Mouse (Mus musculus) adrenal gland, adult 8-10 months (tissue): Measurements from ENCODE around the gene Sirt6. TPM values are rescaled to one million over a fixed set of nuclear protein-coding genes. Genes with fewer than 3 reads are reported as not detected.

Experiments
- DNase-seq: peaks from one replicate; pipeline ENCODE4 v3.0.0; 2022
- total RNA-seq, 4 experiments: library from RNA; stranded (reverse); gene quantifications; 2 replicates each; pipeline ENCODE4 v1.2.4; 2022

Gene Sirt6
- total RNA-seq, 4 experiments from 2014 or later, result 14.7 to 34.5 (median 26.5) TPM

DNA sequence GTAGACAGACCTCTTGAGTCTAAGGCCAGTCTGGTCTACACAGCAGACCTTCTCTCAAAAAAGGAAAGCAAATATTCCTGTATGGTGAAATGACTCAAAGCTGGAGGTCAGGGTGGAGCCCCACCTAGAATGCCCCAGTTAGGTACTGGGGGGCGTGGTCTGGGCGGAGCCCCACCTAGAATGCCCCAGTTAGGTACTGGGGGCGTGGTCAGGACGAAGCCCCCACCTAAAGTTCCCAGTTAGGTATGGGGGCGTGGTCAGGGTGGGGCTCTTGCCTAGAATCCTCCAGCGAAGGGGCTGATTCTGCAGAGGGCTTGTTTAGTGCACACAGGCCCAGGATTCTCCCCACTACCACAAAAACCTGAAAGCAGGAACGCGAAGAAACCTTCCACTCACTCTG lies 4.2 kb downstream of the Sirt6 start:
- DNase-seq, result no peak

DNA sequence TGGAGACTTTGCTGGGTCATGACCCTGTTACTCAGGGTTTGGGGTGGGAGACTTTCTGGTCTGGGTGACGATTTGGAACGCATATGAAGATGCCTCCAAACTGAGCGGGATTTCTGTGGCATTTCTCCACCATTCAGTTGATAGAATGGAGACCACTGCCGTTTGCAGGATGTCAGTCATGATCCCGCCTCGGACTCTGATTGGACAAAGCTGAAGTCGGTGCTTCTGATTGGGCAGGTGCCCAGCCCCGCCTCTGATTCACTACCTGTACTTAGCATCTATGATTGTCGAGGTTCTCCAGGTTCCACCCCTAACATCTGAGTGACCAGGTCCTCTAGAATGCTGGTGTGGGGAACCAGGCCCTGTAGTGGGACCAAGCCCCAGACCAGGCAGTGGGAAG lies 6.8 kb downstream of the Sirt6 start:
- no peak for DNase-seq

DNA sequence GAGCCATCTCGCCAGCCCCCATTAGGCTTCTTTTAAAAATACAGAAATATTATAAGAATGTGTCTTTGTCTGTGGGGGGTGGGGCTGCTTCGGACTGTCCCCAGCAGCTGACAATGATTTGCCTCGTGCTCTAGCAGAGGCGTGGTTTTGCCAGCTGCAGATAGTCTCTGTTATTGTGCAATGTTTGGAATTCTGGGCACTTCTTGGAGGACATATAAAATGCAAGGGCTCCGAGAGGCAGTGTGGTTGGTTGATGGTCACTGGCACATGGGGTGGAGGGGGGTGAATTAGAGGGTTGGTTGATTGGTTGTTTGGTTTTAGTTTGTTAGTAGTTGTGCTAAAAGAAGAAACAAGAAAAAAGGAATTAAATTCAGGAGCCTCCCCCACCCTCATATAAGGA lies 7.6 kb downstream of the Sirt6 start:
- DNase-seq, result no peak

DNA sequence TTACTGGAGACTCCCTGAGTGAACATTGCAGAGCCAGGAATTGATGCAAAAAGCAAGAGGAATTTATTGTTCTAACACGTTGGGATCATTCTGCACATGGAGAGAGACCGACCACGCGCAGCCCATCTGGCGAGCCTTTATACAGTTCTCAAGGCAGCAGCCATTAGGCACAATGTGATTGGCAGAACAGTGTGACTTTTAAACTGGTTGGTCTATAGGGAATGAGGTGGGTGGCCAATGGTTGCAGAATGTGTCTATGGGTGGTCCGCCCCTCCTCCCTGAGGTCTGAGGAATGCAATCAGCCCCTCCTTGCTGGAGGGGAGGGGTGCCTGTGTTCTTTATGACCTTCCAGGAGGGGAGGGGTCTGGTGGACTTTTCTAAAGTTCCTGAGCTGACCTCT lies 12.1 kb downstream of the Sirt6 start:
- no peak for DNase-seq

DNA sequence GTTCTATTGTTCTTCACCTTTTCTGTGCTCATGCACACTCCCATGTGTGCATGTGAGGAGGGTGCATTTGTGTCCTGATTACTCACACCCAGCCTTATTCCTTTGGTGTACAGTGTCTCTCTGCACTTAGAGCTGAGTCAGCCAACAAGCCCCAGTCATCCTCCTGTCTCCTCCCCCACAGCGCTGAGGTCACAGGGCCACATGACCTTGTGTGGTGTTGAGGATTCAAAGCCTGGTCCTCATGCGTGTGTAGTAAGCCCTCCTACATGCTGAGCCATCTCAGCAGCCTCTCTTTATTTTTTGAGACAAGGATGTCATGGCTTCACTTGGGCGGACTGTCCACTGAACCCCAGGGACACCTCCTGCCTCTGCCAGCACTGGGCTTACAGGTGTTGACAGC lies 14.8 kb downstream of the Sirt6 start:
- DNase-seq, result no peak

DNA sequence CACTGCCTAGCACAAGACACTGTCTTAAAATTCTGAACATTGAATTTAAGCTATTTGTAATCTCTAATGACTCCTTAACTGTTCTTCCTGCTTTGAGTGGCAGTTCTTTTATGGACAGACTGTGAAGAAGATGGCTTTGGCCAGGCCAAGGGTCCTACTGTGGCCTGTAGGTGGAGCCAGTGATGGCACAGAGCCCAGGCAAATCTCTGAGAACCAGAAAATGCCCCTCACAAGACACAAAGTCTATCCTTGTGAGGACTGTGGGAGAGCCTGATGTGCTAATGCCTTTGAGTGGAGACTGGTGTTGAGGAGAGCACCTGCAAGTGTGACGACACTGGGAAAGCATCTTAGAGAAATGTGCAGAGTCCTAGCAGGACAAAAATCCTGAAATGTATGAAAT lies 19.3 kb downstream of the Sirt6 start:
- DNase-seq, result no peak

DNA sequence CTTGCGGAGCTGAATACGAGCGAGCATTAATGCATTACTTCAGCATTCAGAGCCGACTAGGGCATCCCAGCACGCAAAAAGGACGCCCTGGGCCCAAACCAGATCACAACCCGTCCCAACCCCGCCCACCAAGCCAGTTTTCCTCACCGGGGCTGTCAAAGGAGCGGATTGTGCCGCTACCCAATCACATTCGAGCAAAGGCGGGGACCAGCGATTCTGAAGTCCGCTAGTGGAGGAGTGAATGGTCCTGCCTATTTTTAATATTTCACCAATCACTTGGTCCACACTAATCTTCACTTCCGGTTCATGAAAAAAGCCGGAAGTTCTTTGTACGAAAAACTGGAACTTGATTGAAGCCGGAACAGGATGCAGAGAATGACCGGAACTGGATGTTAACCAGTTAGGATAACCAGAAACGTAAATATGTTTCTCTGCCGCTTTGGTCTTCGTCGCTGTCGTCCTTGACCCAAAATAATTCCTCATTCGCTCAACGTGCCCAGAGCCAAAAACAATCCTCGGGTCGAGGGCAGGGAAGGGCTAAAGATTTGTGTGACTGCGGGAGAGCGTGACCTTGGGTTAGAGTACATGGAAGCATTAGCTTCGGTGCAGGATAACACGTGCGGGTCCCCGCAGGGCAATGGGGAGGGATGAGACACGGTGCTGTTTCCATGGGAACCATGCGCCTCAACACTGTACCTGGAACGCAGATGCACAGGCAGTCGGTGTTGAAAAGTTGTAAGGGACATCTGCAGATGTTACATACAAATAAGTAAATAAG lies 21.4 kb downstream of the Sirt6 start, which contains the start of gene BC025920:
BC025920 (plus strand) TSS at position 297 of the 778 bp plus-strand sequence.
- DNase-seq, result peak; percentile 96

DNA sequence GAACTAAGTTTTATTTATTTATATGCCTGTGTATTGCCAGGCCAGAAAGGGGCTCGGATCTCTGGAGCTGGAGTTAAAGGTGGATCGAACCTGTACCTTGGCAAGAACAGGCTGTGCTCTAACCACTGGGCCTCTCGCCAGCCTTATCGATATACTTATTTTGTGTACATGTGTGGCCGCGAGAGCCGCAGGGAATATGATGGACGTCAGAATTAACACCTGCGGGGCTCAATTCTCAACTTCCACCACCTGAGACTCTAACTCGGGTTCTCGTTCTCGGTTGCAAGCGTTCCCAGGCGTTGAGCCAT lies 22.0 kb downstream of the Sirt6 start:
- no peak for DNase-seq

DNA sequence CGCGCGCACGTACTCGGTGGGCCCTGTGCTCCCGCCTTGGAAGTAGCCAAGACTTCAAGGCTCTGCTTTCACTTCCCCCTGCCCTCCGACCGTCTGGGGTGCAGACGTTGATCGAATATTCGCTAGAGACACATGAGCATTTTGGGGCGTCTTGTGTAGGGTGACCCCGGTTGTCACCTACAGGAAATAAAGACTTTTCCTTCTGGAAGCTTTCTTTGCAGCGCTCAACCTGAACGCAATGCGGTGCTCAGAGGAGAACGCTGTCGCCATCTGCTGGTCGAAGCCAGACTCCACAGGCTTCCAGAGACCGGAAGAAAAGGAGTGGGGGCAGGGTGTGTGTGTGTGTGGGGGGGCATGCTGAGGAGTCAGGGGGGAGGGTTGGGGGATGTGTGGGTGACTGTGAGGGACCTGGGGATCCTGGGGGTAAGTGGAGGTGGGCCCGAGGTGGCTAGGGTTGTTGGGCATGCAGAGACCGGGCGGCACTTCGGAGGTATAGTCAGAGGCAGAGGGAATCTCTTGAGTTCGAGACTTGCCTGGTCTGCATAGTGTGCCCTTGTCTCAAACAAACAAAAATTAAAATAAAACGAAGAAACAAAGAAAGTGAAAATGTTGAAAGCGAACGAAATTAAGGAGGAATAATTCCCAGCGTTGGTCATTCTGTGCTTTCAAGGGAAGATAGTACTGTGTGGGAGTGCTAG lies 22.5 kb downstream of the Sirt6 start:
- peak; percentile 78 for DNase-seq

DNA sequence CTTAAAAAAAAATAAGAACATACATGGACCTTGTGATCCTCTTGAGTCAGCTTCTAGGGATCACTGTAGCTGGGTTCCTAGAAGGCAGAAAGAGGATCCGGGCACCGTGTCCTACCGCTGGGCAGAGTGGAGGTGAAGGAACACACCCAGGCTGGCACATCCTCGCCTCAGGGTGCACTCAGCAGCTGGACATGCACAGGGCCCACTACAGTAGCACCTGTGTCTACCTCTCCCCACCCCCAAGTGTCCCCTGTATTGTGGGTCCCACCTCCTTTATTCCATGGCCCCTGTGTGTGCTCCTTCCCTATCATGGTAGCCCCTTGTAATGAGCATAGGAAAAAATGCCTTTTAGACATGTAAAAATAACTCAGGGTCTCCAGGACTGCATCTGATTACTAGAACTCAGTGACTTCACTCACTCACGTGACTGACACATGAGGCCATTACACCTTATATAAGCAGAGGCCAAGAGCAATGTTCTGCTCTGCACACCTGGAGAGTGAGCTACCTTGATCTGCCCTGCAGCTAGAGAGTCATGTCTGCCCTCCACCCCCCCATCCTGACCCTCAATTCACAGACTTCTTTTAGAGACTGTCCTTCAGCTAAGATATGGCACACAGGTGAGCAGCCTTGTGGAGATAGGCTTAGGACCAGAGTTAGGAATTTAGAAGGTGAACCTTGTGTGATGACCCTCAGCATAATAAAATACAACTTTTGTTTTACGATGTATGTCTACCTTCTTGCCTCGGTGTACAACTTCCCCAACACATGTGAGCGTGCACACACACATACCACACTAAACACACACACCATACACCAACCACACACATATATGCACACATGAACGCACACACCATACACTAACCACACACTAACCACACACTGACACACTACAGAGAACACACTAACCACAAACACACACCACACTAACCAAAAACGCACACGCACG lies 23.3 kb downstream of the Sirt6 start:
- no peak for DNase-seq

DNA sequence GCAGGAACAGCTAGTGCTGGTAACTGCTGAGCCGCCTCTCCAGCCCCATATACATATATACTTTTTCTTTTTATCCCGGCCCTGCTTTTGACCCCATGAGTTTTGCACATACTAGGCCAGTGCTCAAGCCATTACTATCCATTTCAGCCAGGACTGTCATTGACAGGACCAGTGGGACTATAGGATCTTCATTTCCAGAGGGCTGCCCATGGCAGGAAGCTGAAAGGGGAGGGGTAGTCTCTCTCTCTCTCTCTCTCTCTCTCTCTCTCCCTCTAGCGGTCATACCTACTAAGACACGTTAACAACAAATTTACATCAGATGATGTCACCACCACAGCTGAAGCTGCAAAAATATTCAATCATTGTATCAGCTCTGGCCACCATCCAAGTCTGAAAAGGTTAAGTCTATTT lies 24.9 kb downstream of the Sirt6 start:
- no peak for DNase-seq

DNA sequence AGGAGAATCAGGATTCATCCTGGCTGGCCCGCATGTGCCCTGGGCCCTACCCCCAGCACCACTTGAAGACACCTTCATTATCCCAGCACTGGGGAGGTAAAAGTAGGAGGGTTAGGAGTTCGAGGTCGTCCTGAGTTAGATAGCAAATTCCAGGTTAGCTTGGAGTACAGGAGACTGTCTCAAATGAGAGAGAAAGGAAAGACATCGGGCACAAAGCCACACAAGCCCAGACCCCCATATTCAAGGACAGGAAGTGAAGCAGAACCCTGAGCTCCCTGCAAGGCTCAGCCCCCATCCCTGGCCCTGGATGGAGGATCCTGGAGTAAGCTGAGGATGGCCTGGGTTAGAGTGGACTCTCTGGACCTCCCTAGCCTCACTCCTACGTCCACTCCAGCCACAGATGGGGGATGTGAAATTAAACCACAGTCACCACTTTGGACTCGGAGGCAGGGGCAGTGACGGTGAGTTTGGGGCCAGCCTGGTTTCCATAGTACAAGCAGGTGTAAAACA lies 26.1 kb downstream of the Sirt6 start:
- DNase-seq, result no peak

DNA sequence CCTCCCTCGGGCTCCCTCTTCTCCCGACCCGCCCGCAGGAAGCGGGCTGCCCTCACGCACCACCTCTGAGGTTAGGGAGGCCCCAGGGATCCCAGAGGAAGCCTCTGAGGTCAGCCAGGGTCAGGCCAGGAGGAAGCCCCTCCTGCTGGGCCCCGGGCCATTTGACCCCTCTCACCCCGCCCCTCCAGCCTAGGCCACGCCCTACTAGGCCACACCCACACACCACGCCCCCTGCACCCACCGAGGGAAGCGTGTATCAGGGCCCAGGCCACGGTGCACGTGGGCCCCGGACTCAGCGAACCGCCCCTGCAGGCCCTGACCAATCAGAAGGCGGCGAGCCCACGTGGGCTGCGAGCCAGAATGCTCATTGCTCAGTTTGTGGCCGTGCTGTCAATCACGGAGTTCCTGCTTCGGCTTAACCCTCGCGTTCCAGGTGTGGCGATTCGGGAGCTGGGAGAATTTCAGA lies 26.8 kb downstream of the Sirt6 start, which contains the start of gene Tle6:
Tle6 (minus strand) TSS at position 336 of the 466 bp plus-strand sequence.
- DNase-seq, result peak; percentile 95

DNA sequence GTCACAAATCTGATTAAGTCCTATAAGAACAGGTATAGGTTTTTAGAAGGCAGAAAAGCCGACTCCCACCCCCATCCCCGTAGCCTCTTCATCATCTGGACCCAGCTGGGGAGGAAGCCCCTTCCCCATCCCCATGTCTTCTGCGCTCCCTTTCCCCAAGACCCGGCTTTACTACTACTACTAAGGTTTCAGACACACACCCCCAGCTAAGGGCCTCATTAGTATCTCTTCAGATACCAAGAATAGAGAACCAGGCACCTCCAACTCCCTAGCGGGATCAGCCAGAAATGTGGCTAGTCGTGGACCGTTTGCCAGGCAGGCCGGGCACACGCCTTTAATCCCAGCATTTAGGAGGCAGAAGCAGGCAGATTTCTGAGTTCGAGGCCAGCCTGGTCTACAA lies 27.5 kb downstream of the Sirt6 start:
- no peak for DNase-seq

DNA sequence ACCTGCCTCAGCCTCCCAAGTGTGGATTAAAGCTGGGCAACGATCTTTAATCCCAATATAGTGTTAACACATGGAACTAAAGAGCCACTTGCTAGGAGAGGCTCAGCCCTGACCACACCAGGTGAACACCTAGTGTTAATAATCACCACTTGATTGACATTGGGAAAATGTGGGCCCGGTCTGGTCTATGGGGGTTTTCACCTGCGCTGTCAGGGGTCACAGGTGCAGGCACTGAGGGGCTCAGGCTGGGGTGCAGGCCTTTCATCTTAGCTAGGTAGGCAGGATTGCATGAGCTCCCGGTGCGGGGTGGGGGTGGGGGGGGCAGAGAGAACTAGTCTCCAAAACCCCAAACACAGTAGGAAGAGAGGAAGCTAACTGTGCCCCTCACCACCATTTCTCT lies 28.0 kb downstream of the Sirt6 start:
- DNase-seq, result no peak

DNA sequence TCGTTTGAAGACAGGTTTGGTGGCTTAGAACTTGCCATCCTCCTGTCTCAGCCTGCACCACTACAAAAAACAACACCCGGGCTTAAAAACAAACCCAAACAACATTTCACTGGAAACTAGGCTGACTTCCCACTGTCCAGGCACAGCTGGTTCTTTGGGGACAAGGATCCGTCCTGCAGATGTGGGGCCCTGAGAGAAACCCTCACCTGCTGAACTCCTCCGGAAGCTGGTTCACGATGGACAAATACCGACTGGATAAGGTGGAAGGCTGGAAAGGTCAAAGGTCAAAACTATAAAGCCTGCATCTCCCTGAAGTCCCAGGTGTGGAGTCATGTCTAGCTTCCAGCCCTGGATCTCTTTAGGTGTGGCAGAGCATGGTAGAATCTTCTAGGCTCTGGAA lies 28.7 kb downstream of the Sirt6 start:
- DNase-seq, result no peak

DNA sequence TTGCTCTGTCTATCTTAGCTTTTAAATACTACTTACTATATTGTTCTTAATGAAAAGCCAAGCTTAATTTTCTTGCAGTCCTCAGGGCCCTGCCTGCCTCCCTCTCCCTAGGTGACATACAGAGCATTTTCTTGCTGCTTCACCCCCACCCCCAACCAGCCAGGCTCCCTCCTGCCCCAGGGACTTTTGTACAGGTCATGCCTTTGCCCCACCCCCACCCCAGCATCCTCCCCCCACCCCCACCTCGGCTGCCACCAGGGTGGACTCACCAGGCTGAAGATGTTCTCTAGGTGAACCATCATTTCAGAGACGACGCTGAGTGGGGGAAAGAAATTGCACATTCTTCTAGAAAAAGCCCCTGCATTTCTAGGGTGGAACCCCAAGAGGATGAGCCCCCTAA lies 29.3 kb downstream of the Sirt6 start:
- DNase-seq, result no peak

DNA sequence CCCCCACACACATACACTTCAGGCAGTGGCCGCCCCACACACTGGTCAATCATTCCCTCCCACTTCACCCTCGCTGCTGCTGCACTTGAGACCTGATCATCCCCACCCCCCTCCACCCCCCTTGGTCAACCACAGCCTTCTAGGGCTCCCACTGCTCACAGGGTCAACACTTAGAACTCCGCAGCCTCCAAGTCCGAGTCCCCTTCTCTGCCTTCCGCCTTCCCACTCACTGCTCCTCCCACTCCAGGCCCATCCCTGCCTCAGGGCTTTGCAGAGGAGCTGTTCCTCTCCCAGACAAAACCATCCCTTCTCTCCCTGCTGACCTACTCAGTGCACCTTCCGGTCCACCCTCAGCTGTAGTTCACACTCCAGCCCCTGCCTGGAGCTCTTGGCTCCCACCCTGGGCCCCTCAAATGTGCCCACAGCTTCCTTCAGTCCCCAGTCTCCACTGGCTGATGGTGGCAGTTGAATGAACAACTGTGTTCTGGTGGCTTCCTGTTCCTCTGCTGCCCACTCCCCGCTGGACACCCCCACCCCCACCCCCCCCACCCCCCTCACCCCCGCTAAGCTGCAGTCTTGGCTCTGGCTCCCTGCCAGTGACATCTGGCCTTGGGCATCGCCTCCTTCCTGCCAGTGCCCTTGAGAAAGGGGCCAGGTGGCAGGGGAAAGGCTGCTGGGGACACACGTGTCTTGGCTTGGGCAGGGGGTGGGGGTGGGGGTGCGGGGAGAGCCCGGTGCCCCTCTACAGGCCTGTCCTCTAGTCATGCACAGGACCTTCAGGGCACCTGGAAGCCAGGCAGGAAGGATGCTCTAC lies 30.3 kb downstream of the Sirt6 start:
- DNase-seq, result no peak

DNA sequence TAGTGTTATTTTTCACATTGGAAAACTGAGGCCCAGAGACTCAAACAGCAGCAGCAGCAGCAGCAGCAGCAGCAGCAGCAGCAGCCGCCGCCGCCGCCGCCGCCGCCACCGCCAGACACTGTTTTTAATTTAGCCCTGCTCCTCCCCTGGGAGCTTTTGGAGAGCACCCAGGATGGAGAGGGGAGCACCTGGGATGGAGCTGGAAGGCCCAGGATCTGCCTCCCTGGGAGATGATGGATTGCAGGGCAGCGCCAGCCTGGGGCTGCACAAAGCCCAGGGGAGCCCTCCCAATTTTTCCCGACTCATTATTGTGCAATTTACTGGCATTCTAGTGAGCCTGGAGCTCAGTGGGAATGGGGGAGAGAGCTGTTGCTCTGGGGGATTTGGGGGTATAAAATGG lies 31.0 kb downstream of the Sirt6 start:
- no peak for DNase-seq

DNA sequence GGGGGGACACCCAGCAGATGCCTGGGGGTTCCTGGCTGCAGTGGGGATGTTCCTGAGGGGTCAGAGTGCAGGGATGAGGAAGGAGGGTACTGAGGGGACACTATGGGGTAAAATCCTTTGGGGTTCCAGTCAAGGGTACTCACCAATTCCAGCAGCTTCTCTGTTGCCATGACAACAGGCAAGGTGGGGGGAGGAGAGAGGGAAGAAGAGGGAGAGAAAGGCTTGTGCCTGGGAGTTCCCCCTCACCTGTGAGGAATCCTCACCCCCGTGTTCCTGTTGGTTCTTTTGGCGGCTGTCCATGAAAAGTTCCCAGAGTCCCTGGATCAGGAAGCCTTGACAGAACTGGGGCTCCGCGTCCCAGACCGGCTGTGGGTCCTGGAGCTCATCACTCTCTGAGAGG lies 32.0 kb downstream of the Sirt6 start:
- DNase-seq, result no peak

DNA sequence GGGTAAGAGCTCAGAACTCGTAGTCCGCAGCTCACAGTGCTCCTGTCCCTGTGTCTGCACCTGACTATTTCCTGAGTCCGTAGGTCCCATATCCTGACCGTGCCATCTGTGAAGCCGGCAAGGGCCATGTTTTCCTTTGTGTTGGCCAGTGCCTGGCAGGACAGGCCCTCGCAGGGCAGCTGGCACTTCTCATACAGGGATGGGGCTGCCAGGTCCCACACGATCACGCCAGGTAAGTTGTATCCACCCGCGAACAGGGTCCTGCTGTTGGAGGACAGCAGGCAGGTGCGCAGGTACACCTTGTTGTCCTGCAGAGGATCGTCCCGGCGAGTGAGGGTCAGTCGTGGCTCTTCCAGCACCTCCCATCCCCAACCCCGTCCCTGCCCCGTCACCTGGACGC lies 33.7 kb downstream of the Sirt6 start:
- DNase-seq, result no peak

DNA sequence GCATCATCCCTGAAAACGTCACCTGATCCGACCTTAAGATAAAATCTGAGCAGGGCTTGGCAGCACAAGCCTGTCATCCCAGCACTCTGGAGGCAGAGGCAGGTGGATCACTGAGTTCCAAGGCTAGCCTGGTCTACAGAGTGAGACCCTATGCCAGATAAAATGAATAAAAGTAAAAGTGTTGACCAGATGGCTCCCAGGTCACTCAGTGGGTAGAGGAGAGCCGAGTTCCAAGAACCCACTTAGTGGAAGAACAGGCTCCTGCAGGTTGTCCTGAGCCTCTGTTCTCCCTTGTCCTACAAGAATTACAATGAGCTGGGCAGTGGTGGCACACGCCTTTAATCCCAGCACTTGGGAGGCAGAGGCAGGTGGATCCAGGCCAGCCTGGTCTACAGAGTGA lies 34.4 kb downstream of the Sirt6 start:
- DNase-seq, result no peak
